Mouse (Mus musculus): ENCODE measurements at regions not wholly inside any gene's neighbourhood (a gene's known extent, or its start where the extent isn't known, plus 50 kb on each side); places are given as distances from the start of the nearest gene placed in this dataset.

GRCm38 (mm10) chr8:36304809-36305208 is 539.2 kb downstream of the Gm19410 start:
- TF ChIP-seq CTCF (IDR thresholded peaks at IDR 0.05; ENCODE audit: borderline replicate concordance, extremely low read depth, insufficient read depth, insufficient read length) = no peak
- DNase-seq (ENCODE audit: low read depth) = no peak

- TF ChIP-seq CTCF (IDR thresholded peaks at IDR 0.05; ENCODE audit: borderline replicate concordance, extremely low read depth, insufficient read depth, insufficient read length) (no peak), POLR2A (IDR thresholded peaks at IDR 0.05; ENCODE audit: borderline replicate concordance, extremely low read depth, insufficient read depth, insufficient read length, poor library complexity, severe bottlenecking) (no peak)
These were observed 540.7 kb downstream of the Gm19410 start for GRCm38 (mm10) chr8:36306336-36306735.

GRCm38 (mm10) chr8:36307496-36307895 is 541.9 kb downstream of the Gm19410 start:
- DNase-seq (ENCODE audit: low read depth) = no peak
- TF ChIP-seq POLR2A (IDR thresholded peaks at IDR 0.05; ENCODE audit: borderline replicate concordance, extremely low read depth, insufficient read depth, insufficient read length, poor library complexity, severe bottlenecking) = no peak
- TF ChIP-seq CTCF (IDR thresholded peaks at IDR 0.05; ENCODE audit: borderline replicate concordance, extremely low read depth, insufficient read depth, insufficient read length) = no peak

More at GRCm38 (mm10) chr8:36306336-36306735, 540.7 kb downstream of the Gm19410 start:
- DNase-seq (ENCODE audit: low read depth) = no peak

GRCm38 (mm10) chr8:36308056-36308455 is 542.5 kb downstream of the Gm19410 start:
- no peak for TF ChIP-seq POLR2A (IDR thresholded peaks at IDR 0.05; ENCODE audit: borderline replicate concordance, extremely low read depth, insufficient read depth, insufficient read length, poor library complexity, severe bottlenecking)
- TF ChIP-seq CTCF (IDR thresholded peaks at IDR 0.05; ENCODE audit: borderline replicate concordance, extremely low read depth, insufficient read depth, insufficient read length) = no peak
- no peak for DNase-seq (ENCODE audit: low read depth)

GRCm38 (mm10) chr8:36309326-36309725 is 543.7 kb downstream of the Gm19410 start:
- no peak for DNase-seq (ENCODE audit: low read depth)
- no peak for TF ChIP-seq POLR2A (IDR thresholded peaks at IDR 0.05; ENCODE audit: borderline replicate concordance, extremely low read depth, insufficient read depth, insufficient read length, poor library complexity, severe bottlenecking)
- TF ChIP-seq CTCF (IDR thresholded peaks at IDR 0.05; ENCODE audit: borderline replicate concordance, extremely low read depth, insufficient read depth, insufficient read length) = no peak

GRCm38 (mm10) chr8:36309952-36310351 is 544.4 kb downstream of the Gm19410 start:
- peak; percentile 76 for DNase-seq (ENCODE audit: low read depth)
- no peak for TF ChIP-seq POLR2A (IDR thresholded peaks at IDR 0.05; ENCODE audit: borderline replicate concordance, extremely low read depth, insufficient read depth, insufficient read length, poor library complexity, severe bottlenecking)
- no peak for TF ChIP-seq CTCF (IDR thresholded peaks at IDR 0.05; ENCODE audit: borderline replicate concordance, extremely low read depth, insufficient read depth, insufficient read length)

GRCm38 (mm10) chr8:36311734-36312133 is 546.1 kb downstream of the Gm19410 start:
- DNase-seq (ENCODE audit: low read depth) = no peak
- no peak for TF ChIP-seq POLR2A (IDR thresholded peaks at IDR 0.05; ENCODE audit: borderline replicate concordance, extremely low read depth, insufficient read depth, insufficient read length, poor library complexity, severe bottlenecking)
- TF ChIP-seq CTCF (IDR thresholded peaks at IDR 0.05; ENCODE audit: borderline replicate concordance, extremely low read depth, insufficient read depth, insufficient read length) = no peak

GRCm38 (mm10) chr8:36312963-36313362 is 547.4 kb downstream of the Gm19410 start:
- DNase-seq (ENCODE audit: low read depth) = no peak
- TF ChIP-seq CTCF (IDR thresholded peaks at IDR 0.05; ENCODE audit: borderline replicate concordance, extremely low read depth, insufficient read depth, insufficient read length) = no peak

GRCm38 (mm10) chr8:36318396-36318795 is 552.8 kb downstream of the Gm19410 start:
- no peak for DNase-seq (ENCODE audit: low read depth)
- TF ChIP-seq POLR2A (IDR thresholded peaks at IDR 0.05; ENCODE audit: borderline replicate concordance, extremely low read depth, insufficient read depth, insufficient read length, poor library complexity, severe bottlenecking) = no peak
- no peak for TF ChIP-seq CTCF (IDR thresholded peaks at IDR 0.05; ENCODE audit: borderline replicate concordance, extremely low read depth, insufficient read depth, insufficient read length)

GRCm38 (mm10) chr8:36318884-36319283 is 553.3 kb downstream of the Gm19410 start:
- DNase-seq (ENCODE audit: low read depth) = no peak
- no peak for TF ChIP-seq POLR2A (IDR thresholded peaks at IDR 0.05; ENCODE audit: borderline replicate concordance, extremely low read depth, insufficient read depth, insufficient read length, poor library complexity, severe bottlenecking)
- TF ChIP-seq CTCF (IDR thresholded peaks at IDR 0.05; ENCODE audit: borderline replicate concordance, extremely low read depth, insufficient read depth, insufficient read length) = no peak

- DNase-seq (ENCODE audit: low read depth) = no peak
- TF ChIP-seq CTCF (IDR thresholded peaks at IDR 0.05; ENCODE audit: borderline replicate concordance, extremely low read depth, insufficient read depth, insufficient read length) = no peak
- no peak for TF ChIP-seq POLR2A (IDR thresholded peaks at IDR 0.05; ENCODE audit: borderline replicate concordance, extremely low read depth, insufficient read depth, insufficient read length, poor library complexity, severe bottlenecking)
These were observed 553.8 kb downstream of the Gm19410 start for GRCm38 (mm10) chr8:36319314-36319959.

- no peak for DNase-seq (ENCODE audit: low read depth)
- TF ChIP-seq POLR2A (IDR thresholded peaks at IDR 0.05; ENCODE audit: borderline replicate concordance, extremely low read depth, insufficient read depth, insufficient read length, poor library complexity, severe bottlenecking) (no peak), CTCF (IDR thresholded peaks at IDR 0.05; ENCODE audit: borderline replicate concordance, extremely low read depth, insufficient read depth, insufficient read length) (no peak)
These were observed 556.5 kb downstream of the Gm19410 start for GRCm38 (mm10) chr8:36322125-36322524.
